Mouse (Mus musculus) stomach, embryonic 16.5 days (tissue): ENCODE measurements around the gene Iqce. TPM values are rescaled to one million over a fixed set of nuclear protein-coding genes. Genes with fewer than 3 reads are reported as not detected.
A peak's percentile ranks its signal among the peaks of the same experiment; 100 is the strongest.
"Not testable (repeated sequence)": the region's sequence is repeated elsewhere in the genome, so short reads cannot be mapped to it uniquely, and the experiment has no call there.

Source experiments
- ATAC-seq: fragments of 200-750 bp; cut with Nextera tagmentation; 2 replicates; pipeline ENCODE4 v1.8.0; 2017; ENCODE audit warnings: moderate number of reproducible peaks, moderate TSS enrichment; ENCODE audit not compliant: insufficient read depth, low FRiP score
- H3K27ac ChIP-seq: fragments of 300-500 bp; sonication (generic); 2 replicates; pipeline ENCODE4 v1.5.1; 2014; ENCODE audit warnings: low read length
- H3K27me3 ChIP-seq: fragments of 300-500 bp; sonication (generic); 2 replicates; pipeline ENCODE4 v1.6.1; 2014; ENCODE audit warnings: low read length, control low read depth, mixed read lengths; ENCODE audit not compliant: control insufficient read depth, insufficient read depth
- H3K36me3 ChIP-seq: fragments of 300-500 bp; sonication (generic); 2 replicates; pipeline ENCODE4 v1.6.1; 2014; ENCODE audit warnings: low read length; ENCODE audit not compliant: control insufficient read depth, insufficient read depth
- H3K4me1 ChIP-seq: fragments of 300-500 bp; sonication (generic); 2 replicates; pipeline ENCODE4 v1.6.1; 2014; ENCODE audit warnings: low read length, control low read depth, mixed read lengths; ENCODE audit not compliant: control insufficient read depth, insufficient read depth
- H3K4me2 ChIP-seq: fragments of 300-500 bp; sonication (generic); 2 replicates; pipeline ENCODE4 v1.6.1; 2014; ENCODE audit warnings: low read depth, low read length, mixed read lengths
- H3K4me3 ChIP-seq: fragments of 300-500 bp; sonication (generic); replicated peaks from 2 replicates; pipeline ENCODE4 v1.5.1; 2014; ENCODE audit warnings: mild to moderate bottlenecking, low read length
- H3K9ac ChIP-seq: fragments of 300-500 bp; sonication (generic); 2 replicates; pipeline ENCODE4 v1.6.1; 2014; ENCODE audit warnings: low read length
- H3K9me3 ChIP-seq: fragments of 300-500 bp; sonication (generic); replicated peaks from 2 replicates; pipeline ENCODE4 v1.6.1; 2016; ENCODE audit warnings: low read length, control low read depth; ENCODE audit not compliant: control insufficient read depth
- WGBS: fragments of 180-500 bp; shearing (Covaris S2); extraction: QIAGEN DNeasy Blood & Tissue Kit; methylation state at CpG from one replicate; pipeline ENCODE4 v1.1.7; 2014; 5-methylcytosine and 5-hydroxymethylcytosine counted together
- polyA plus RNA-seq: library from polyadenylated mRNA; unstranded; fragments of >200 nt; fragmentation: Nextera tagmentation; extraction: Ambion mirVana; gene quantifications from 2 replicates; pipeline ENCODE4 v1.2.1, GENCODE M21; 2015

The Iqce gene
- polyA plus RNA-seq, 1 experiment from 2014 or later, result 21.1 TPM

GRCm38 (mm10) chr5:140675079-140675478 lies 27.1 kb downstream of the Iqce start:
- Histone ChIP-seq H3K27ac (no peak overlapping the region), H3K4me3 (no peak overlapping the region), H3K9ac (no peak overlapping the region), H3K27me3 (no peaks in the 10 kb centered on the region), H3K4me2 (no peak overlapping the region), H3K9me3 (no peaks in the 10 kb centered on the region), H3K36me3 (peaks cover 3% of the 10 kb centered on the region; the same call in 1 of the 2 replicates), H3K4me1 (no peaks in the 10 kb centered on the region)
- 74% methylated on average over 11 of the region's 11 CpGs for WGBS
- no peak for ATAC-seq

- no peaks in the 10 kb centered on the region for H3K4me1 ChIP-seq
- 85% methylated on average over 17 of the region's 17 CpGs for WGBS
- peak overlapping the region; percentile 25 for H3K27ac ChIP-seq
- no peak overlapping the region for H3K4me2 ChIP-seq
- no peak overlapping the region for H3K4me3 ChIP-seq
- no peak for ATAC-seq
- H3K36me3 ChIP-seq, result peaks cover 14% of the 10 kb centered on the region
- no peak overlapping the region for H3K9ac ChIP-seq
- H3K9me3 ChIP-seq, result peaks cover 3% of the 10 kb centered on the region; the same call in 1 of the 2 replicates
- no peaks in the 10 kb centered on the region for H3K27me3 ChIP-seq
Measured at GRCm38 (mm10) chr5:140674036-140674435, 28.1 kb downstream of the Iqce start.

GRCm38 (mm10) chr5:140672603-140673002 lies 29.6 kb downstream of the Iqce start:
- WGBS, result 60% methylated on average over 6 of the region's 6 CpGs
- peak; percentile 89 for ATAC-seq
- H3K27me3 ChIP-seq, H3K9ac ChIP-seq, H3K4me2 ChIP-seq, H3K4me3 ChIP-seq, H3K4me1 ChIP-seq, H3K9me3 ChIP-seq: not testable (repeated sequence)
- peak overlapping the region; percentile 93 for H3K27ac ChIP-seq
- peaks cover 20% of the 10 kb centered on the region for H3K36me3 ChIP-seq

- H3K27me3 ChIP-seq, result no peaks in the 10 kb centered on the region
- H3K9me3 ChIP-seq, result peaks cover 8% of the 10 kb centered on the region; the same call in 1 of the 2 replicates
- H3K27ac ChIP-seq, result peak overlapping the region; percentile 93
- 72% methylated on average over 6 of the region's 6 CpGs for WGBS
- ATAC-seq, result peak; percentile 63
- H3K36me3 ChIP-seq, result peaks cover 20% of the 10 kb centered on the region
- H3K4me1 ChIP-seq, result no peaks in the 10 kb centered on the region
- H3K9ac ChIP-seq, result no peak overlapping the region
- H3K4me3 ChIP-seq, result no peak overlapping the region
- no peak overlapping the region for H3K4me2 ChIP-seq
Measured at GRCm38 (mm10) chr5:140672115-140672514, 30.1 kb downstream of the Iqce start.

- Histone ChIP-seq H3K9ac (peak overlapping the region; percentile 49; the same call in 1 of the 2 replicates), H3K27me3 (no peaks in the 10 kb centered on the region)
Measured at GRCm38 (mm10) chr5:140663621-140664180, 38.5 kb downstream of the Iqce start.

GRCm38 (mm10) chr5:140662741-140663592 lies 39.2 kb downstream of the Iqce start:
- ATAC-seq, result no peak
- H3K9ac ChIP-seq, result no peak overlapping the region
- no peak overlapping the region for H3K4me3 ChIP-seq
- no peaks in the 10 kb centered on the region for H3K9me3 ChIP-seq
- H3K4me1 ChIP-seq, result peaks cover 29% of the 10 kb centered on the region
- no peak overlapping the region for H3K4me2 ChIP-seq
- 58% methylated on average over 17 of the region's 17 CpGs for WGBS
- no peaks in the 10 kb centered on the region for H3K27me3 ChIP-seq
- H3K27ac ChIP-seq, result 0 out of 2 replicates have a peak overlapping the region, but pooled peaks have one; percentile 25
- peaks cover 3% of the 10 kb centered on the region; the same call in 1 of the 2 replicates for H3K36me3 ChIP-seq

More at GRCm38 (mm10) chr5:140663621-140664180, 38.5 kb downstream of the Iqce start:
- H3K4me1 ChIP-seq, result peaks cover 29% of the 10 kb centered on the region
- no peak overlapping the region for H3K4me3 ChIP-seq
- peaks cover 5% of the 10 kb centered on the region for H3K36me3 ChIP-seq
- peaks cover 1% of the 10 kb centered on the region; the same call in 1 of the 2 replicates for H3K9me3 ChIP-seq
- peak; percentile 71 for ATAC-seq
- peak overlapping the region; percentile 21; the same call in 1 of the 2 replicates for H3K27ac ChIP-seq
- 41% methylated on average over 7 of the region's 7 CpGs for WGBS
- H3K4me2 ChIP-seq, result no peak overlapping the region

- 48% methylated on average over 12 of the region's 12 CpGs for WGBS
- H3K4me2 ChIP-seq, result no peak overlapping the region
- H3K4me3 ChIP-seq, result no peak overlapping the region
- peaks cover 3% of the 10 kb centered on the region; the same call in 1 of the 2 replicates for H3K36me3 ChIP-seq
- no peak for ATAC-seq
- H3K4me1 ChIP-seq, result peaks cover 29% of the 10 kb centered on the region
- no peaks in the 10 kb centered on the region for H3K27me3 ChIP-seq
- H3K9me3 ChIP-seq, result no peaks in the 10 kb centered on the region
- no peak overlapping the region for H3K9ac ChIP-seq
- peak overlapping the region; percentile 25; the same call in 1 of the 2 replicates for H3K27ac ChIP-seq
Measured at GRCm38 (mm10) chr5:140661875-140662643, 40.1 kb downstream of the Iqce start.

- no peak overlapping the region for H3K4me3 ChIP-seq
- WGBS, result 60% methylated on average over 8 of the region's 8 CpGs
- H3K27me3 ChIP-seq, result no peaks in the 10 kb centered on the region
- no peak overlapping the region for H3K9ac ChIP-seq
- H3K36me3 ChIP-seq, result peaks cover 3% of the 10 kb centered on the region; the same call in 1 of the 2 replicates
- no peak for ATAC-seq
- no peaks in the 10 kb centered on the region for H3K9me3 ChIP-seq
- H3K27ac ChIP-seq, result no peak overlapping the region; the same call in 1 of the 2 replicates
- peaks cover 29% of the 10 kb centered on the region for H3K4me1 ChIP-seq
- H3K4me2 ChIP-seq, result no peak overlapping the region
Measured at GRCm38 (mm10) chr5:140661427-140661826, 40.8 kb downstream of the Iqce start.
